Mouse (Mus musculus): ENCODE data around the gene Krt84.

DNA sequence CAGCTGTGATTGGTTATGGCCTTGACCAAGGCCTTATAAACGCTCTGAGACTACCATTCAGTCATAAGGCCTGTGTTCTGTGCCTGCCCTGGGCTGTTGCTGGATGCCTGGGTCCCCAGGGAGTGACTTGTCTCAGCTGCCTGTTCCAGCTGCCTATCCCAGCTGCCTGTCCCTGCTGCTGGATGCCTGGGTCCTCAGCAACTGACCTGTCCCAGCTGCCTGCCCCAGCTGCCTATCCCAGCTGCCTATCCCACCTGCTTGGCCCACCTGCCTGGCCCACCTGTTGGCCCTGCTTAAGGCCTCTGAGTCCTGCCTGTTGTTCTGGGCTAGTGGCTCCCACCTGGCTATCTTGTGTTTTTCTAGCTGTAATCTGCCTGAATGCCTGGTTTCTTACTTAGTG, 38.4 kb downstream of the Krt84 start:
- TF ChIP-seq MAFK (IDR thresholded peaks at IDR 0.05; ENCODE audit: insufficient read depth, low read depth, low read length) (no peak), ZC3H11A (IDR thresholded peaks at IDR 0.05; ENCODE audit: borderline replicate concordance, low read depth, low read length) (no peak), ZNF384 (IDR thresholded peaks at IDR 0.05; ENCODE audit: low read depth, low read length) (no peak)

Data from ES-E14 (cell line).